Mouse (Mus musculus): ENCODE results near the gene 4930572O03Rik. TPM values are rescaled to one million over a fixed set of nuclear protein-coding genes. Genes with fewer than 3 reads are reported as not detected.
"Not testable (repeated sequence)": the region's sequence is repeated elsewhere in the genome, so short reads cannot be mapped to it uniquely, and the experiment has no call there.

Gene 4930572O03Rik
- polyA plus RNA-seq, 1 experiment from 2014 or later, result not detected

DNA sequence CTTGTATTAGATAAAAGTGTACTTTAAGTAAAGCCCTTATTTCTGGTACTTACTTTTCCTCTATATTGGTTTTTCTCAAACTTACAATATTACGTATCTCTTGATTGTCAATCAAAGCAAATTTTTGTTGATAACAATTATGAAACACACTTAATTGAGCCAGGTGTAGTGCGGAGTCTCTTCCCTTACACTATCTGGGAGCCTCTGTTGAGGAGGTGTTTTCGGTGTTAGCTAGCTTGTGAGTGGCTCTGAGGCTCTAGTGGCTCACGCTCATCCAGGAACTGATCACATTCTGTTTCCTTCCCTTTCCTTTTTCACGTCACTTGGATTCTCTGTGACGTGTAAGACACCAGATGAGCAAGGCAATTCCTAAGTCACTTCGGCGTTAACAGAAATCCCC lies 53.3 kb downstream of the 4930572O03Rik start:
- H3K27ac ChIP-seq (replicated peaks); H3K4me3 ChIP-seq; H3K4me1 ChIP-seq; H3K36me3 ChIP-seq; DNase-seq (ENCODE audit: low spot score); H3K27me3 ChIP-seq (ENCODE audit: low read depth, poor library complexity, severe bottlenecking): not testable (repeated sequence)
- H3K9me3 ChIP-seq (replicated peaks), result peaks cover 61% of the 10 kb centered on the region
- 77% methylated on average over 8 of the region's 8 CpGs for WGBS

DNA sequence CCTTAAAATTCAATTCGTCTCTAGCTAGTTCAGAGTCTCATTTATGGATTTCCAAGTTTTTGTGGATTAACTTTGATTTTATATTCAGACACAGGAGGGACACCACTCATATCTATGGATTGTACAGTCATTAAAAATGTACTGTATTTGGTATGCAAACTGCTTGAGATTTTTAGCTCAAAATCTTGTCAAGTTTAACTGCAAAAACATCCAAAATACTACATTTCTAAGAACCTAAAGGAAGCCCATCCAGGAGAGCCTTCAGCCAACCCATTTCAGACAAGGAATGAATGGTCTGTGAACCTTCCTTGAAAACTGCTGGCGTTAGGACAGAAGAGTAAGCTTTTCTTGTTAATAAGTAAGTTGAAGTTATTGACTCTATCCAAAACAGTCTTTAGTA lies 53.9 kb downstream of the 4930572O03Rik start:
- not testable (repeated sequence) for DNase-seq (ENCODE audit: low spot score); H3K27me3 ChIP-seq (ENCODE audit: low read depth, poor library complexity, severe bottlenecking); H3K4me3 ChIP-seq; H3K27ac ChIP-seq (replicated peaks); H3K4me1 ChIP-seq; H3K36me3 ChIP-seq
- WGBS, result 72% methylated on average over 2 of the region's 2 CpGs
- peaks cover 62% of the 10 kb centered on the region for H3K9me3 ChIP-seq (replicated peaks)

DNA sequence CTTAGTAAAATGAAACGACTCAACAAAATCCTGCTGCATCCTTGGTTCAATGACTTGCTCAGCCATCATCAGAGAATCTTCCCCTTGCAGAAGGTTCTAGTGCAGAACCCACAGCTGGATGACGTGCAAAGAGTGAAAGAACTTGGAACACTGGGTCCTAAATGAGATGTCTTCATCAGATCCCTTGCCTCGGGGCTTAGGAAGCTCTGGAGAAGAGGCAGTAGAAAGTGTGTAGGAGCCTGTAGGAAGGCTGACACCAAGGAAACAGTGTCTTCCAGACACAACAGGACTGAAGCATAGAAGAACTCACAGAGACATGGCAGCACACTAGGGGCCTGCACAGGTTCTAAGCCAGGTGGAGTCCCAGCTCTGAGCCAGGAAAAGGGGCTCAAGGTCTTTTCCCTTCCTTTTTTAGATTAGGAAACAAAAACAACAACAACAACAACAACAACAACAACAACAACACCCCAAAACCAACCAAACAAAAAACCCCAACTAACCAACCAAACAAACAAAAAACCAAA lies 54.4 kb downstream of the 4930572O03Rik start:
- not testable (repeated sequence) for H3K4me1 ChIP-seq; H3K36me3 ChIP-seq; DNase-seq (ENCODE audit: low spot score); H3K27me3 ChIP-seq (ENCODE audit: low read depth, poor library complexity, severe bottlenecking); H3K4me3 ChIP-seq; H3K27ac ChIP-seq (replicated peaks)
- WGBS, result 63% methylated on average over 3 of the region's 3 CpGs
- peaks cover 61% of the 10 kb centered on the region for H3K9me3 ChIP-seq (replicated peaks)

Other genes starting within 250 kb of the 4930572O03Rik start
- not detected in 2 replicates for gene Gm21149, start 180.5 kb downstream of the 4930572O03Rik start, polyA plus RNA-seq (2016; fragmentation: Nextera tagmentation; extraction: Ambion mirVana)
- gene Gm21190, start 127.8 kb downstream of the 4930572O03Rik start, polyA plus RNA-seq (2016; fragmentation: Nextera tagmentation; extraction: Ambion mirVana), result not detected in 2 replicates
- not detected in 2 replicates for gene Gm21083, start 79.7 kb downstream of the 4930572O03Rik start, polyA plus RNA-seq (2016; fragmentation: Nextera tagmentation; extraction: Ambion mirVana)
- gene Speer4d, start 38.0 kb downstream of the 4930572O03Rik start, polyA plus RNA-seq (2016; fragmentation: Nextera tagmentation; extraction: Ambion mirVana), result not detected in 2 replicates
- not detected in 2 replicates for gene Speer4c, start 57.2 kb upstream of the 4930572O03Rik start, polyA plus RNA-seq (2016; fragmentation: Nextera tagmentation; extraction: Ambion mirVana)